In genomic region chr14:52010446-52011111, GRCm38 (mm10) we compare ENCODE assay signal across 8 mouse cellular contexts. TPM values are rescaled to one million over a fixed set of nuclear protein-coding genes. Genes with fewer than 3 reads are reported as not detected.
A peak's percentile ranks its signal among the peaks of the same experiment; 100 is the strongest.
DNase-seq lines count a peak whose midpoint lies in the region; ATAC-seq lines count a peak whose summit lies in the region.
"Had no signal": no experiment of that assay in that cellular context is flagged by ENCODE, and none has a peak within 500 bp of the region (broad histone marks: within the 10 kb centered on the region; RNA-seq: fewer than 3 reads in every experiment).

No protein-coding gene starts in this region.

- H3K4me3 ChIP-seq in hindbrain, embryonic 14.5 days (replicated peaks; ENCODE audit: low read length), result peak overlapping the region; percentile 18
- H3K4me3 ChIP-seq in limb, embryonic 15.5 days, result no peak overlapping the region
- H3K4me3 ChIP-seq: liver, embryonic 15.5 days had no signal

- peaks cover 35% of the 10 kb centered on the region for H3K36me3 ChIP-seq in hindbrain, embryonic 14.5 days (replicated peaks; ENCODE audit: control insufficient read depth, insufficient read depth)
- H3K36me3 ChIP-seq in limb, embryonic 15.5 days, result peaks cover 32% of the 10 kb centered on the region

- H3K9ac ChIP-seq in hindbrain, embryonic 14.5 days, result peak overlapping the region; percentile 57
- H3K9ac ChIP-seq in limb, embryonic 15.5 days, result no peak overlapping the region
- H3K9ac ChIP-seq: liver, embryonic 15.5 days had no signal

- no peaks in the 10 kb centered on the region for H3K9me3 ChIP-seq in hindbrain, embryonic 14.5 days (ENCODE audit: control insufficient read depth, low read length)
- H3K9me3 ChIP-seq in limb, embryonic 15.5 days, result no peaks in the 10 kb centered on the region
- H3K9me3 ChIP-seq: liver, embryonic 15.5 days had no signal

- H3K4me2 ChIP-seq in hindbrain, embryonic 14.5 days (replicated peaks), result peak overlapping the region; percentile 56
- H3K4me2 ChIP-seq in limb, embryonic 15.5 days, result peak overlapping the region; percentile 17
- H3K4me2 ChIP-seq: liver, embryonic 15.5 days had no signal

- DNase-seq in right cerebral cortex, postnatal 14 days, result peak; percentile 67
- DNase-seq in right cerebral cortex, postnatal 25 days, result no peak
- DNase-seq in embryo, embryonic 10.5 days (ENCODE audit: low spot score), result peak; percentile 95
- peak; percentile 84 for DNase-seq in hindbrain, embryonic 14.5 days (ENCODE audit: low spot score)
- DNase-seq in urinary bladder, adult 18-20 months (ENCODE audit: low spot score in 2 of 2), result no peak

- ATAC-seq in hindbrain, embryonic 14.5 days (ENCODE audit: low FRiP score), result peak; percentile 70
- ATAC-seq in limb, embryonic 15.5 days (ENCODE audit: insufficient number of reproducible peaks, low FRiP score, low TSS enrichment, low read depth), result no peak
- ATAC-seq in CD4-positive, CD25-positive, alpha-beta regulatory T cell, adult 4 months, result no peak

- H3K27ac ChIP-seq in hindbrain, embryonic 14.5 days, result peak overlapping the region; percentile 97
- H3K27ac ChIP-seq in limb, embryonic 15.5 days, result peak overlapping the region; percentile 33; the same call in 1 of the 2 replicates
- H3K27ac ChIP-seq: liver, embryonic 15.5 days had no signal

- peaks cover 59% of the 10 kb centered on the region for H3K4me1 ChIP-seq in hindbrain, embryonic 14.5 days (replicated peaks; ENCODE audit: control insufficient read depth, insufficient read depth, low read length)
- H3K4me1 ChIP-seq in limb, embryonic 15.5 days, result peaks cover 36% of the 10 kb centered on the region

- under 1% methylated on average over 9 of the region's 9 CpGs for WGBS in hindbrain, embryonic 14.5 days
- 14% methylated on average over 9 of the region's 9 CpGs for WGBS in limb, embryonic 15.5 days

- no peaks in the 10 kb centered on the region for H3K27me3 ChIP-seq in hindbrain, embryonic 14.5 days (ENCODE audit: control insufficient read depth, insufficient read depth, low read length)
- H3K27me3 ChIP-seq in limb, embryonic 15.5 days, result no peaks in the 10 kb centered on the region
- H3K27me3 ChIP-seq: liver, embryonic 15.5 days had no signal

RNA-seq across cellular contexts. Expression of gene Tmem253, which starts 4.9 kb away (rescaled TPM):
- polyA plus RNA-seq in hindbrain, embryonic 14.5 days (2014; fragmentation: Nextera tagmentation; extraction: Ambion mirVana), result 0.29 and 0.37 TPM in 2 replicates
- 0.29 and 0.37 TPM in 2 replicates for polyA plus RNA-seq in limb, embryonic 15.5 days (2015; fragmentation: Nextera tagmentation; extraction: Ambion mirVana)
- polyA plus RNA-seq in CD4-positive, CD25-positive, alpha-beta regulatory T cell, adult 4 months (2017; shearing (Covaris generic)), result under 1 TPM in 1 of 2 experiments, not detected in 1; 0.63 TPM

RNA-seq across cellular contexts. Expression of gene Zfp219, which starts 10.0 kb away (rescaled TPM):
- 26.4 and 28.7 TPM in 2 replicates for polyA plus RNA-seq in hindbrain, embryonic 14.5 days (2014; fragmentation: Nextera tagmentation; extraction: Ambion mirVana)
- polyA plus RNA-seq in limb, embryonic 15.5 days (2015; fragmentation: Nextera tagmentation; extraction: Ambion mirVana), result 26.7 and 27.5 TPM in 2 replicates
- 1 to 10 TPM; 1.6 to 2.3 TPM for polyA plus RNA-seq in CD4-positive, CD25-positive, alpha-beta regulatory T cell, adult 4 months (2017; shearing (Covaris generic))

RNA-seq across cellular contexts. Expression of gene Arhgef40, which starts 26.1 kb away (rescaled TPM):
- polyA plus RNA-seq in hindbrain, embryonic 14.5 days (2014; fragmentation: Nextera tagmentation; extraction: Ambion mirVana), result 67.2 and 68.8 TPM in 2 replicates
- 126 and 149 TPM in 2 replicates for polyA plus RNA-seq in limb, embryonic 15.5 days (2015; fragmentation: Nextera tagmentation; extraction: Ambion mirVana)
- under 1 TPM in 1 of 2 experiments, not detected in 1; 0.70 TPM for polyA plus RNA-seq in CD4-positive, CD25-positive, alpha-beta regulatory T cell, adult 4 months (2017; shearing (Covaris generic))

RNA-seq across cellular contexts. Expression of gene Olfr221, which starts 31.7 kb away (rescaled TPM):
- not detected in 2 replicates for polyA plus RNA-seq in hindbrain, embryonic 14.5 days (2014; fragmentation: Nextera tagmentation; extraction: Ambion mirVana)
- polyA plus RNA-seq in limb, embryonic 15.5 days (2015; fragmentation: Nextera tagmentation; extraction: Ambion mirVana), result not detected in 2 replicates
- not detected for polyA plus RNA-seq in CD4-positive, CD25-positive, alpha-beta regulatory T cell, adult 4 months (2017; shearing (Covaris generic))
- polyA plus RNA-seq: liver, embryonic 15.5 days had no signal

Comparison
In these comparisons a context has a peak if more than half of its experiments do, and no peak if none do; other contexts are left out.
1. DNase-seq: peak in right cerebral cortex, postnatal 14 days (single experiment), embryo, embryonic 10.5 days (single experiment) and hindbrain, embryonic 14.5 days (single experiment); none in right cerebral cortex, postnatal 25 days (single experiment) and urinary bladder, adult 18-20 months (0 of 2).
2. RNA of gene Arhgef40, which starts 26.1 kb away (polyA plus RNA-seq): 126 to 149 TPM in limb, embryonic 15.5 days and 67.2 to 68.8 TPM in hindbrain, embryonic 14.5 days; 0.70 TPM in CD4-positive, CD25-positive, alpha-beta regulatory T cell, adult 4 months; every median in the first group is over 10 times any median in the second.